Mouse (Mus musculus) limb, embryonic 13.5 days (tissue): ENCODE results near the gene Shc2. TPM values are rescaled to one million over a fixed set of nuclear protein-coding genes. Genes with fewer than 3 reads are reported as not detected.

Source experiments
- ATAC-seq: fragments of 200-750 bp; cut with Nextera tagmentation; 2 replicates; pipeline ENCODE4 v1.8.0; 2017; ENCODE audit warnings: low read depth, moderate number of reproducible peaks, moderate TSS enrichment; ENCODE audit not compliant: low FRiP score
- H3K27ac ChIP-seq: fragments of 300-500 bp; sonication (generic); 2 replicates; pipeline ENCODE4 v1.5.1; 2015; ENCODE audit warnings: inconsistent platforms, mild to moderate bottlenecking, moderate library complexity
- H3K27me3 ChIP-seq: fragments of 300-500 bp; sonication (generic); 2 replicates; pipeline ENCODE4 v1.6.1; 2015; ENCODE audit warnings: mild to moderate bottlenecking, inconsistent platforms
- H3K36me3 ChIP-seq: fragments of 300-500 bp; sonication (generic); 2 replicates; pipeline ENCODE4 v1.6.1; 2015; ENCODE audit warnings: inconsistent platforms, mild to moderate bottlenecking, moderate library complexity
- H3K4me1 ChIP-seq: fragments of 300-500 bp; sonication (generic); 2 replicates; pipeline ENCODE4 v1.6.1; 2015; ENCODE audit warnings: inconsistent platforms
- H3K4me2 ChIP-seq: fragments of 300-500 bp; sonication (generic); replicated peaks from 2 replicates; pipeline ENCODE4 v1.6.1; 2015; ENCODE audit warnings: inconsistent platforms, mild to moderate bottlenecking, moderate library complexity
- H3K4me3 ChIP-seq: fragments of 300-500 bp; sonication (generic); 2 replicates; pipeline ENCODE4 v1.5.1; 2015; ENCODE audit warnings: moderate library complexity, mild to moderate bottlenecking, inconsistent platforms
- H3K9ac ChIP-seq: fragments of 300-500 bp; sonication (generic); 2 replicates; pipeline ENCODE4 v1.6.1; 2015; ENCODE audit warnings: mild to moderate bottlenecking, inconsistent platforms
- H3K9me3 ChIP-seq: fragments of 300-500 bp; sonication (generic); 2 replicates; pipeline ENCODE4 v1.6.1; 2016; ENCODE audit warnings: inconsistent platforms
- WGBS: fragments of 180-500 bp; shearing (Covaris S2); methylation state at CpG from one replicate; pipeline ENCODE4 v1.1.7; 2015; 5-methylcytosine and 5-hydroxymethylcytosine counted together
- polyA plus RNA-seq: library from polyadenylated mRNA; unstranded; fragments of >200 nt; fragmentation: Nextera tagmentation; extraction: Ambion mirVana; gene quantifications from 2 replicates; pipeline ENCODE4 v1.2.1, GENCODE M21; 2015

Gene Shc2
- 11.3 and 11.9 TPM in 2 replicates for polyA plus RNA-seq

GRCm38 (mm10) chr10:79637128-79638110 is at the start of gene Shc2:
Shc2 (minus strand) TSS chr10:79637918.
- Histone ChIP-seq H3K4me2 (peak within 1 kb of the TSS; percentile 93), H3K4me3 (peak within 1 kb of the TSS; percentile 90), H3K36me3 (no peaks in the 10 kb centered on the region), H3K27ac (peak within 1 kb of the TSS; percentile 58; the same call in 1 of the 2 replicates), H3K9ac (peak within 1 kb of the TSS; percentile 85), H3K9me3 (no peaks in the 10 kb centered on the region), H3K4me1 (peaks cover 22% of the 10 kb centered on the region), H3K27me3 (peaks cover 37% of the 10 kb centered on the region)
- under 1% methylated on average over 105 of the region's 116 CpGs for WGBS
- peak; percentile 83 for ATAC-seq

GRCm38 (mm10) chr10:79687513-79687912 is 49.8 kb upstream of the Shc2 start:
- Histone ChIP-seq H3K9me3 (no peaks in the 10 kb centered on the region), H3K9ac (no peak overlapping the region), H3K4me3 (no peak overlapping the region), H3K36me3 (peaks cover 53% of the 10 kb centered on the region), H3K27ac (no peak overlapping the region), H3K4me1 (peaks cover 16% of the 10 kb centered on the region), H3K27me3 (no peaks in the 10 kb centered on the region), H3K4me2 (no peak overlapping the region)
- 95% methylated on average over 6 of the region's 6 CpGs for WGBS
- ATAC-seq: no peak

GRCm38 (mm10) chr10:79686691-79687090 is 49.0 kb upstream of the Shc2 start:
- 94% methylated on average over 1 of the region's 1 CpGs for WGBS
- no peak overlapping the region for H3K27ac ChIP-seq
- no peaks in the 10 kb centered on the region for H3K9me3 ChIP-seq
- peaks cover 53% of the 10 kb centered on the region for H3K36me3 ChIP-seq
- H3K27me3 ChIP-seq: no peaks in the 10 kb centered on the region
- ATAC-seq: no peak
- no peak overlapping the region for H3K4me3 ChIP-seq
- no peak overlapping the region for H3K9ac ChIP-seq
- H3K4me2 ChIP-seq: no peak overlapping the region
- peaks cover 16% of the 10 kb centered on the region for H3K4me1 ChIP-seq

DNA sequence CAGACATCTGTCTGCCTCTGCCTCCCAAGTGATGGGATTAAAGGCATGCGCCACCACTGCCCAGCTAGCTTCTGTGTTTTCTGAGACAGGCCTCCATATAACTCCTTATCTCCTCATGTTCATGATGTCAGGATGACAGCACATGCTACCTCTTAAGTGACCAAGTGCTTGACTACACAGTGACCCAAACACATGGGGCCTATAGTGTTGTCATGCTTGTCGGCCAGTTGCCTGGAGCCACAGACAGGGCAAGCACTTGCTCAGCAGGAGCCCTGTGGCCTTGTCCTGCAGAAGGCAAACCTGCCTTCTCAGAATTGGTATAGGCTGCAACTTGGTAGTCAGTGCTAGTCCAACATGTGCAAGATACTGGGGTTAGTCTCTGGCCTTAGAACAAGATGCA is 48.5 kb upstream of the Shc2 start:
- Histone ChIP-seq H3K9me3 (no peaks in the 10 kb centered on the region), H3K4me3 (no peak overlapping the region), H3K36me3 (peaks cover 53% of the 10 kb centered on the region), H3K27me3 (no peaks in the 10 kb centered on the region), H3K9ac (no peak overlapping the region), H3K4me1 (peaks cover 18% of the 10 kb centered on the region), H3K4me2 (no peak overlapping the region), H3K27ac (no peak overlapping the region)
- 91% methylated on average over 2 of the region's 2 CpGs for WGBS
- ATAC-seq: no peak

DNA sequence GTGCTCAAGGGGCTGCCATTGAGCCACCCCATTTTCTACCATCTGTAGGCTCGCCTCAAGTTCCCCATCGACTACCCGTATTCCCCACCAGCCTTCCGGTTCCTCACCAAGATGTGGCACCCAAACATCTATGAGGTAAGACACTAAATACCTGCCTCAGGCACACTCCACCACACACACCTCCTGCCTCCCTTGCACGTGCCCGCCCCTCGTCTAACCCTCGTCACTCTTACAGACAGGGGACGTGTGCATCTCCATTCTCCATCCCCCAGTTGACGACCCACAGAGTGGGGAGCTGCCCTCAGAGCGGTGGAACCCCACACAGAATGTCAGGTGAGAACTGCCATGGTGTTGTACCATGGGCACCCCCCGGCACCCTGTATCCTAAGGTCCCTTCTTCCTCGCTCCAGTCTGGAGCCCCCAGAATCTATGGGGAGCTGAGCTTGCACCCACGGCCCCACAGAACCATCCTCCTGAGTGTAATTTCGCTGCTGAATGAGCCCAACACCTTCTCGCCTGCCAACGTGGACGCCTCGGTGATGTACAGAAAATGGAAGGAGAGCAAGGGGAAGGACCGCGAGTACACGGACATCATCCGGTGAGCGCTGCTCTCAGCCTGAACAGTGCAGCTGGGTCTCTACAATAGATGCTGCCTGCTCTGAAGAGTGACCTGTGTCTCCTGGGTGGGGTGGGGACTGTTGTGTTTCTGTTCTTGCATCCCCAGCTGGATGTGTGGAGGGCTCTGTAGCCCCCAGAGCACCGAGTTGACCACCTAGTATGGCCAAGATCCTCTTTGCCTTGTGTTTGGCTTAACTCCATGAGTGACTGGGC is 47.3 kb upstream of the Shc2 start:
- Histone ChIP-seq H3K27me3 (no peaks in the 10 kb centered on the region), H3K4me2 (no peak overlapping the region), H3K4me1 (peaks cover 23% of the 10 kb centered on the region), H3K9ac (no peak overlapping the region), H3K4me3 (no peak overlapping the region), H3K36me3 (peaks cover 53% of the 10 kb centered on the region), H3K9me3 (no peaks in the 10 kb centered on the region), H3K27ac (no peak overlapping the region)
- 94% methylated on average over 25 of the region's 25 CpGs for WGBS
- ATAC-seq: no peak

GRCm38 (mm10) chr10:79683726-79684640 is 46.3 kb upstream of the Shc2 start:
- no peaks in the 10 kb centered on the region for H3K27me3 ChIP-seq
- peaks cover 23% of the 10 kb centered on the region for H3K4me1 ChIP-seq
- peak overlapping the region; percentile 91 for H3K4me3 ChIP-seq
- peaks cover 48% of the 10 kb centered on the region for H3K36me3 ChIP-seq
- peak overlapping the region; percentile 89 for H3K9ac ChIP-seq
- peak overlapping the region; percentile 88 for H3K4me2 ChIP-seq
- no peak overlapping the region for H3K27ac ChIP-seq
- no peak for ATAC-seq
- H3K9me3 ChIP-seq: no peaks in the 10 kb centered on the region
- WGBS: 89% methylated on average over 6 of the region's 6 CpGs

DNA sequence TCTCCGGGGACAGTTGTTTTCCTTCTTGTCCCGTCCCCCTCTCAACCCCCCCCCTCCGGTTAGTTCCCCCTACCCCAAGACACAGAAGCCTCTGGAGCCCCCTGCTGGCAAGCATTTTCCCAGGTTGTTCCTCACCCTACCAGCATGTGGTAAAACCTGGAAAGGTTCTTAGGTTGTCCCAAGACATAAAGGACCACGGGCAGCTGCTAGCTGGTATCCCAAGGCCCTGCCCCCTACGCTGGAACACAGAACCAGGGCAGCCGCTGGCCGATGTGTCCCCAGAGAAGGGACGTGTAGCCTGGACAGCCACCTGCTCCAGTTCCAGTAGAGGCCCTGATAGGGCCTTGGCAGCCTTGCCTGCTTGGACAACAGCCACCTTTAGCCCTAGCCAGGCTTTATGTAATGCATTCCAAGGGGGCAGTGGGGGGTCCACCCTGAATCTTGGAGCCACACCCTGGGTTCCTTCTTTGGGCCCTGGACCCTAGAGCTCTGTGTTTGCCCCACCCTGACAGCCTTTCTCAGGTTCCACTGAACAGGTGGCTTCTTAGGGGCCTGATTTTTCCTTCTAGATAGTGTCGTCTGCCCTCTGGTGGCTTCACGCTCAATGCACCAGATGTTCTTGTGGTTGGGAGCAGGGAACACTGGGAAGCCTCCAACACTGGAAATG is 45.3 kb upstream of the Shc2 start:
- Histone ChIP-seq H3K4me2 (peak overlapping the region; percentile 88), H3K9me3 (no peaks in the 10 kb centered on the region), H3K4me3 (peak overlapping the region; percentile 91), H3K9ac (peak overlapping the region; percentile 89), H3K27me3 (no peaks in the 10 kb centered on the region), H3K36me3 (peaks cover 38% of the 10 kb centered on the region), H3K27ac (peak overlapping the region; percentile 76), H3K4me1 (peaks cover 23% of the 10 kb centered on the region)
- no peak for ATAC-seq
- WGBS: 5% methylated on average over 10 of the region's 10 CpGs

- no peaks in the 10 kb centered on the region for H3K27me3 ChIP-seq
- no peaks in the 10 kb centered on the region for H3K9me3 ChIP-seq
- peaks cover 23% of the 10 kb centered on the region for H3K4me1 ChIP-seq
- H3K4me3 ChIP-seq: peak overlapping the region; percentile 91
- peaks cover 33% of the 10 kb centered on the region for H3K36me3 ChIP-seq
- H3K4me2 ChIP-seq: peak overlapping the region; percentile 88
- 0 out of 2 replicates have a peak, but pooled peaks have one; percentile 0 for ATAC-seq
- peak overlapping the region; percentile 76 for H3K27ac ChIP-seq
- H3K9ac ChIP-seq: peak overlapping the region; percentile 89
- 0% methylated on average over 10 of the region's 10 CpGs for WGBS
Observed at GRCm38 (mm10) chr10:79682551-79682915, 44.8 kb upstream of the Shc2 start.

DNA sequence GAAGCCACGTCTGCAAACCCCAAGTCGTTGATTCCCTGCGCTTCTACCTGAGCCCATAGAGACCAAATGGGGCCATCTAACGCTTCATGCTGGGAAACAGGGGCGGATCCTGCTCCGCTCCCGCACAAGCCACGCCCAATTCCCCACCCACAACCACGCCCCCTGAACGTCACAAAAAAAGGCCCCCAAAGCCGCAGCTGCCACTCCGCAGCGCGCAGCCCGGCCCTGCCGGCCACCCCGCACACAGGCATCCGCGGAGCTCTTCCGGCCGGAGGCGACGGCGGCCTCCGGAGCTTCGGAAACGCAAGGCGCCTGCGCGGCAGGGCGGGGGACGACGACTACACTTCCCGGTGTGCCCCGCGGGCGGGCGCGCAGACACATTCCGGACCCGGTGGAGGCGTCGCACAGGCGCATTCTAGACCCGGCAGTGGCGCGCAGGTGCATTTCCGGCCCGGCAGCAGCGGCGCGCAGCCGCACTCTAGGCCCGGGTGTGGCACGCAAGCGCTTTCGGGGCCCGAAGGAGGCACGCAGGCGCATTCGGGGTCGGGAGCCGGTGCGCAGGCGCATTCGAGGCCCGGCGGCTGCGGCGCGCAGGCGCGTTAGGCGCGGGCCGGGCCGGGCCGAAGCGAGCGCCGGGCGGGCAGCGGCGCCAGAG is 44.0 kb upstream of the Shc2 start, which contains the start of gene Cdc34:
Gene Cdc34, plus strand, starts transcription at position 605 of the 655 bp plus-strand sequence.
- H3K9me3 ChIP-seq: no peaks in the 10 kb centered on the region
- H3K27me3 ChIP-seq: no peaks in the 10 kb centered on the region
- peaks cover 25% of the 10 kb centered on the region for H3K36me3 ChIP-seq
- peak within 1 kb of the TSS; percentile 88 for H3K4me2 ChIP-seq
- peaks cover 23% of the 10 kb centered on the region for H3K4me1 ChIP-seq
- peak within 1 kb of the TSS; percentile 76 for H3K27ac ChIP-seq
- H3K4me3 ChIP-seq: peak within 1 kb of the TSS; percentile 91
- peak within 1 kb of the TSS; percentile 89 for H3K9ac ChIP-seq
- peak; percentile 95 for ATAC-seq
- under 1% methylated on average over 81 of the region's 84 CpGs for WGBS

- ATAC-seq: peak; percentile 4; the same call in 1 of the 2 replicates
- Histone ChIP-seq H3K9me3 (no peaks in the 10 kb centered on the region), H3K27ac (peak overlapping the region; percentile 70), H3K4me3 (peak overlapping the region; percentile 91), H3K9ac (peak overlapping the region; percentile 50), H3K4me1 (peaks cover 23% of the 10 kb centered on the region), H3K27me3 (no peaks in the 10 kb centered on the region), H3K4me2 (peak overlapping the region; percentile 69), H3K36me3 (peaks cover 23% of the 10 kb centered on the region)
- WGBS: 33% methylated on average over 11 of the region's 11 CpGs
Observed at GRCm38 (mm10) chr10:79680606-79681495, 43.1 kb upstream of the Shc2 start.
